Mouse (Mus musculus): ENCODE measurements at regions not wholly inside any gene's neighbourhood (a gene's known extent, or its start where the extent isn't known, plus 50 kb on each side); places are given as distances from the start of the nearest gene placed in this dataset.

GRCm38 (mm10) chr14:120560416-120560815, 82.2 kb downstream of the Rap2a start:
- no peak for DNase-seq (ENCODE audit: low read depth, low spot score)
- no peak overlapping the region for H3K4me3 ChIP-seq (ENCODE audit: insufficient read depth in 1 of 2, low read depth in 1 of 2, low read length in 2 of 2, poor library complexity in 1 of 2, severe bottlenecking in 1 of 2)
- H3K9ac ChIP-seq (ENCODE audit: insufficient read depth, low read depth, low read length, poor library complexity, severe bottlenecking), result no peak overlapping the region
- no peaks in the 10 kb centered on the region for H3K4me1 ChIP-seq (ENCODE audit: control insufficient read depth in 2 of 2, insufficient read depth in 2 of 2, low read length in 2 of 2, poor library complexity in 1 of 2)
- in situ Hi-C loops (cut with MboI; ENCODE audit: low sequenced_read_pairs in 2 of 2, unreplicated experiment in 2 of 2), result no loop called here
- no peaks in the 10 kb centered on the region for H3K9me3 ChIP-seq (ENCODE audit: control insufficient read depth, insufficient read depth, low read depth, low read length)
- TF ChIP-seq ZC3H11A (IDR thresholded peaks at IDR 0.05; ENCODE audit: borderline replicate concordance, low read depth, low read length) (no peak), ZNF384 (IDR thresholded peaks at IDR 0.05; ENCODE audit: low read depth, low read length) (no peak), HCFC1 (IDR thresholded peaks at IDR 0.05; ENCODE audit: borderline replicate concordance, insufficient read depth, low read length) (no peak), CHD2 (IDR thresholded peaks at IDR 0.05; ENCODE audit: low read depth, low read length) (no peak), MAFK (IDR thresholded peaks at IDR 0.05; ENCODE audit: insufficient read depth, low read depth, low read length) (no peak)
- H3K27ac ChIP-seq (ENCODE audit: insufficient read depth, low read depth, low read length, poor library complexity, severe bottlenecking), result no peak overlapping the region
- no peaks in the 10 kb centered on the region for H3K36me3 ChIP-seq (ENCODE audit: control insufficient read depth, insufficient read depth, low read length, poor library complexity, severe bottlenecking)

- in situ Hi-C loops (cut with MboI; ENCODE audit: low sequenced_read_pairs in 2 of 2, unreplicated experiment in 2 of 2), result no loop called here
- no peaks in the 10 kb centered on the region for H3K4me1 ChIP-seq (ENCODE audit: control insufficient read depth in 2 of 2, insufficient read depth in 2 of 2, low read length in 2 of 2, poor library complexity in 1 of 2)
- no peak for DNase-seq (ENCODE audit: low read depth, low spot score)
Measured at GRCm38 (mm10) chr14:120560987-120561386, 82.7 kb downstream of the Rap2a start.

GRCm38 (mm10) chr14:120566945-120567344, 88.7 kb downstream of the Rap2a start:
- TF ChIP-seq ZNF384 (IDR thresholded peaks at IDR 0.05; ENCODE audit: low read depth, low read length) (no peak), HCFC1 (IDR thresholded peaks at IDR 0.05; ENCODE audit: borderline replicate concordance, insufficient read depth, low read length) (no peak), ZC3H11A (IDR thresholded peaks at IDR 0.05; ENCODE audit: borderline replicate concordance, low read depth, low read length) (no peak)
- no peaks in the 10 kb centered on the region for H3K9me3 ChIP-seq (ENCODE audit: control insufficient read depth, insufficient read depth, low read depth, low read length)
- H3K9ac ChIP-seq (ENCODE audit: insufficient read depth, low read depth, low read length, poor library complexity, severe bottlenecking), result no peak overlapping the region
- H3K4me3 ChIP-seq (ENCODE audit: insufficient read depth in 1 of 2, low read depth in 1 of 2, low read length in 2 of 2, poor library complexity in 1 of 2, severe bottlenecking in 1 of 2), result no peak overlapping the region
- H3K36me3 ChIP-seq (ENCODE audit: control insufficient read depth, insufficient read depth, low read length, poor library complexity, severe bottlenecking), result no peaks in the 10 kb centered on the region
- no peaks in the 10 kb centered on the region for H3K4me1 ChIP-seq (ENCODE audit: control insufficient read depth in 2 of 2, insufficient read depth in 2 of 2, low read length in 2 of 2, poor library complexity in 1 of 2)
- no peak overlapping the region for H3K27ac ChIP-seq (ENCODE audit: insufficient read depth, low read depth, low read length, poor library complexity, severe bottlenecking)
- no peak for DNase-seq (ENCODE audit: low read depth, low spot score)
- in situ Hi-C loops (cut with MboI; ENCODE audit: low sequenced_read_pairs in 2 of 2, unreplicated experiment in 2 of 2), result no loop called here

More at GRCm38 (mm10) chr14:120560987-120561386, 82.7 kb downstream of the Rap2a start:
- no peak for TF ChIP-seq ZNF384 (IDR thresholded peaks at IDR 0.05; ENCODE audit: low read depth, low read length)
- no peak for TF ChIP-seq CHD2 (IDR thresholded peaks at IDR 0.05; ENCODE audit: low read depth, low read length)
- no peak for TF ChIP-seq MAFK (IDR thresholded peaks at IDR 0.05; ENCODE audit: insufficient read depth, low read depth, low read length)
- no peak for TF ChIP-seq ZC3H11A (IDR thresholded peaks at IDR 0.05; ENCODE audit: borderline replicate concordance, low read depth, low read length)
- TF ChIP-seq HCFC1 (IDR thresholded peaks at IDR 0.05; ENCODE audit: borderline replicate concordance, insufficient read depth, low read length), result no peak
- Histone ChIP-seq H3K4me3 (ENCODE audit: insufficient read depth in 1 of 2, low read depth in 1 of 2, low read length in 2 of 2, poor library complexity in 1 of 2, severe bottlenecking in 1 of 2) (no peak overlapping the region), H3K36me3 (ENCODE audit: control insufficient read depth, insufficient read depth, low read length, poor library complexity, severe bottlenecking) (no peaks in the 10 kb centered on the region), H3K9ac (ENCODE audit: insufficient read depth, low read depth, low read length, poor library complexity, severe bottlenecking) (no peak overlapping the region), H3K27ac (ENCODE audit: insufficient read depth, low read depth, low read length, poor library complexity, severe bottlenecking) (no peak overlapping the region), H3K9me3 (ENCODE audit: control insufficient read depth, insufficient read depth, low read depth, low read length) (no peaks in the 10 kb centered on the region)

- Histone ChIP-seq H3K27ac (ENCODE audit: insufficient read depth, low read depth, low read length, poor library complexity, severe bottlenecking) (no peak overlapping the region), H3K9ac (ENCODE audit: insufficient read depth, low read depth, low read length, poor library complexity, severe bottlenecking) (no peak overlapping the region), H3K9me3 (ENCODE audit: control insufficient read depth, insufficient read depth, low read depth, low read length) (no peaks in the 10 kb centered on the region), H3K4me3 (ENCODE audit: insufficient read depth in 1 of 2, low read depth in 1 of 2, low read length in 2 of 2, poor library complexity in 1 of 2, severe bottlenecking in 1 of 2) (no peak overlapping the region), H3K4me1 (ENCODE audit: control insufficient read depth in 2 of 2, insufficient read depth in 2 of 2, low read length in 2 of 2, poor library complexity in 1 of 2) (no peaks in the 10 kb centered on the region), H3K36me3 (ENCODE audit: control insufficient read depth, insufficient read depth, low read length, poor library complexity, severe bottlenecking) (no peaks in the 10 kb centered on the region)
- TF ChIP-seq HCFC1 (IDR thresholded peaks at IDR 0.05; ENCODE audit: borderline replicate concordance, insufficient read depth, low read length) (no peak), MAFK (IDR thresholded peaks at IDR 0.05; ENCODE audit: insufficient read depth, low read depth, low read length) (no peak)
- DNase-seq (ENCODE audit: low read depth, low spot score), result no peak
- in situ Hi-C loops (cut with MboI; ENCODE audit: low sequenced_read_pairs in 2 of 2, unreplicated experiment in 2 of 2), result no loop called here
Measured at GRCm38 (mm10) chr14:120568054-120568453, 89.8 kb downstream of the Rap2a start.

- Histone ChIP-seq H3K9ac (ENCODE audit: insufficient read depth, low read depth, low read length, poor library complexity, severe bottlenecking) (no peak overlapping the region), H3K4me3 (ENCODE audit: insufficient read depth in 1 of 2, low read depth in 1 of 2, low read length in 2 of 2, poor library complexity in 1 of 2, severe bottlenecking in 1 of 2) (no peak overlapping the region), H3K27ac (ENCODE audit: insufficient read depth, low read depth, low read length, poor library complexity, severe bottlenecking) (no peak overlapping the region), H3K4me1 (ENCODE audit: control insufficient read depth in 2 of 2, insufficient read depth in 2 of 2, low read length in 2 of 2, poor library complexity in 1 of 2) (no peaks in the 10 kb centered on the region), H3K36me3 (ENCODE audit: control insufficient read depth, insufficient read depth, low read length, poor library complexity, severe bottlenecking) (no peaks in the 10 kb centered on the region), H3K9me3 (ENCODE audit: control insufficient read depth, insufficient read depth, low read depth, low read length) (no peaks in the 10 kb centered on the region)
- no peak for DNase-seq (ENCODE audit: low read depth, low spot score)
- in situ Hi-C loops (cut with MboI; ENCODE audit: low sequenced_read_pairs in 2 of 2, unreplicated experiment in 2 of 2), result no loop called here
- TF ChIP-seq CHD2 (IDR thresholded peaks at IDR 0.05; ENCODE audit: low read depth, low read length) (no peak), ZNF384 (IDR thresholded peaks at IDR 0.05; ENCODE audit: low read depth, low read length) (no peak), ZC3H11A (IDR thresholded peaks at IDR 0.05; ENCODE audit: borderline replicate concordance, low read depth, low read length) (no peak), MAFK (IDR thresholded peaks at IDR 0.05; ENCODE audit: insufficient read depth, low read depth, low read length) (no peak), HCFC1 (IDR thresholded peaks at IDR 0.05; ENCODE audit: borderline replicate concordance, insufficient read depth, low read length) (no peak)
Measured at GRCm38 (mm10) chr14:120572238-120572637, 94.0 kb downstream of the Rap2a start.
